Mouse (Mus musculus): ENCODE results near the gene Dcaf11. TPM values are rescaled to one million over a fixed set of nuclear protein-coding genes. Genes with fewer than 3 reads are reported as not detected.

The Dcaf11 gene
- total RNA-seq, 4 experiments from 2014 or later, result 74.0 to 93.1 (median 82.3) TPM

DNA sequence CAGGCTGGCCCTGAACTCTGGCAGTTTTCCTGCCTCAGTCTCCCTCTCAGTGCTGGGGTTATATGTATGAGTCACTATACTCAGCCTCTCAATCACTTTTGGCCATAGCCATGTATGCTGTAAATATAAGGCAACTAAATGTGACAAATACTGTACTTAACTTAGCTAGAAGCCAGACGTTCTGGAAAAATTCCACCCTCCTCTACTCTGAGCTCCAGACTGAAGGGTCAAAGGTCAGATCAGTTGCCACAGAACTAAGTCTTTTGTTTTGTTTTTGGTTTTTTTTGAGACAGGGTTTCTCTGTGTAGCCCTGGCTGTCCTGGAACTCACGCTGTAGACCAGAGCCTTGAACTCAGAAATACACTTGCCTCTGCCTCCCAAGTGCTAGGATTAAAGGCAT, 56.1 kb downstream of the Dcaf11 start:
- DNase-seq (ENCODE audit: low spot score in 2 of 2), result no peak

DNA sequence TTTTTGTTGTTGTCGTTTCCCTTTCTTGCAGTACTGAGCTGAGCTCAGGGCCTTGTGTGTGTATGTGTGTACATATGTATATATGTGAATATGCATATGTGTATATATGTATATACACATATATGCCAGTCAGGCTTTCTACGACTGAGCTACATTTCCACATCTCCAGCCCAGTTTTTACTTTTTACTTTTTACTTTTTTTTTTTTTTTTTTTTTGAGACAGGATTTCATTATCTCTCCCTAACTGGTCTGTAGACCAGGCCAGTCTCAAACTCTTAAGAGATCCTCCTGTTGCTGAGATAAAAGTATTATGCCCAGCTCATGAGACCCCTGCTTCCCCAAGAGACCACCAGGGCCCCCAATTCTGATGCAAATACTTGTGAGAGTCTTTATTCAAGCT, 57.0 kb downstream of the Dcaf11 start:
- no peak for DNase-seq (ENCODE audit: low spot score in 2 of 2)

GRCm38 (mm10) chr14:55617822-55618221, 58.0 kb downstream of the Dcaf11 start, which contains the start of gene Rec8:
Gene Rec8 (plus strand): TSS chr14:55618037.
- no peak for DNase-seq (ENCODE audit: low spot score in 2 of 2)

DNA sequence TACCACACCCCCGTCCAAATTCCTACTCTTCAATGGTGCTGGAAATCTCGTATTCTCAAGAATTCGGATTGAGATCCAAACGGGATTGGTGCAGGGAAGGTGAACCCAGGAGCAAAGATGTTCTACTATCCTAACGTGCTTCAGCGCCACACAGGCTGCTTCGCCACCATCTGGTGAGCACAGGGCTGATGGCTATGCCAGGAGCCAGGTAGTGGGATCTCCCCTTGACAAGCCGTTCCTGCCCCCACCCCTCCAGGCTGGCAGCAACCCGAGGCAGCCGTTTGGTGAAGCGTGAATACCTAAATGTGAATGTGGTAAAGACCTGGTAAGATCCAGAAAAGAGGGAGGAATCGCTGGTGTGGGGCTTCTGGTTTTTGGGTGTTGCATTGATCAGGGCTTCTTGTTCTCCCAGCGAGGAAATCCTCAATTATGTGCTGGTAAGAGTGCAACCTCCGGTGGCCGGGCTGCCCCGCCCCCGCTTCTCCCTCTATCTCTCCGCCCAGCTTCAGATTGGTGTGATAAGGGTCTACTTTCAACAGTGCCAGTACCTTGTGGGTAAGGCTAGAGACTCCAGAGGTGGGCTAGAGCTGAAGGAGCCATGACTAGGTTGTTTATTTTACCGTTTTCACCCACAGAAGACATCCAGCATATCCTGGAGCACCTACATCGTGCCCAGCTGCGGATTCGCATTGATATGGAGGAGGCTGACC, 58.8 kb downstream of the Dcaf11 start:
- DNase-seq (ENCODE audit: low spot score in 2 of 2), result no peak

Other genes with a start within 250 kb of the Dcaf11 start
- 10 to 100 TPM; 20.2 to 27.2 (median 23.1) TPM for gene Dhrs4, start 81.2 kb upstream of the Dcaf11 start, total RNA-seq (2022)
- 10 to 100 TPM; 56.8 to 82.2 (median 62.5) TPM for gene Carmil3, start 69.4 kb upstream of the Dcaf11 start, total RNA-seq (2022)
- gene Cpne6, start 49.6 kb upstream of the Dcaf11 start, total RNA-seq (2022), result 100 to 1,000 TPM; 607 to 653 (median 629) TPM
- gene Nrl, start 35.0 kb upstream of the Dcaf11 start, total RNA-seq (2022), result 1 to 10 TPM; 1.5 to 3.6 (median 2.1) TPM
- gene Pck2, start 19.7 kb upstream of the Dcaf11 start, total RNA-seq (2022), result 10 to 100 TPM; 43.4 to 61.5 (median 50.3) TPM
- 1 to 10 TPM in 2 of 4 experiments, under 1 TPM in 1, not detected in 1; 0.94 to 2.0 (median 1.4) TPM for gene A730061H03Rik, start 400 bp downstream of the Dcaf11 start, total RNA-seq (2022)
- gene Fitm1, start 15.6 kb downstream of the Dcaf11 start, total RNA-seq (2022), result not detected
- gene Psme1, start 18.1 kb downstream of the Dcaf11 start, total RNA-seq (2022), result 10 to 100 TPM; 57.9 to 75.0 (median 67.3) TPM
- gene Emc9, start 25.3 kb downstream of the Dcaf11 start, total RNA-seq (2022), result 10 to 100 TPM; 48.3 to 57.7 (median 53.8) TPM
- gene Psme2, start 31.1 kb downstream of the Dcaf11 start, total RNA-seq (2022), result 10 to 100 TPM; 57.2 to 74.4 (median 69.8) TPM
- gene Rnf31, start 31.7 kb downstream of the Dcaf11 start, total RNA-seq (2022), result 10 to 100 TPM; 36.5 to 56.0 (median 45.5) TPM
- 10 to 100 TPM; 15.4 to 19.1 (median 17.9) TPM for gene Irf9, start 43.6 kb downstream of the Dcaf11 start, total RNA-seq (2022)
- 1 to 10 TPM; 1.1 to 2.8 (median 1.4) TPM for gene Rec8, start 58.0 kb downstream of the Dcaf11 start, total RNA-seq (2022)
- 100 to 1,000 TPM; 121 to 153 (median 140) TPM for gene Ipo4, start 76.0 kb downstream of the Dcaf11 start, total RNA-seq (2022)
- 1 to 10 TPM; 4.2 to 7.5 (median 5.5) TPM for gene Gm49378, start 77.9 kb downstream of the Dcaf11 start, total RNA-seq (2022)
- gene Tm9sf1, start 83.8 kb downstream of the Dcaf11 start, total RNA-seq (2022), result 10 to 100 TPM; 40.6 to 49.6 (median 44.7) TPM
- 1 to 10 TPM; 1.2 to 1.9 (median 1.7) TPM for gene Tssk4, start 90.2 kb downstream of the Dcaf11 start, total RNA-seq (2022)
- 10 to 100 TPM; 47.1 to 51.1 (median 49.6) TPM for gene Mdp1, start 100.5 kb downstream of the Dcaf11 start, total RNA-seq (2022)
- 10 to 100 TPM; 25.2 to 31.1 (median 28.6) TPM for gene Gmpr2, start 111.9 kb downstream of the Dcaf11 start, total RNA-seq (2022)
- 100 to 1,000 TPM; 290 to 309 (median 300) TPM for gene Nedd8, start 112.1 kb downstream of the Dcaf11 start, total RNA-seq (2022)
- gene Tinf2, start 121.8 kb downstream of the Dcaf11 start, total RNA-seq (2022), result 10 to 100 TPM; 12.2 to 20.8 (median 16.0) TPM
- 1 to 10 TPM in 2 of 4 experiments, not detected in 2; 5.4 to 8.2 TPM for gene Tgm1, start 153.9 kb downstream of the Dcaf11 start, total RNA-seq (2022)
- gene Rabggta, start 162.3 kb downstream of the Dcaf11 start, total RNA-seq (2022), result 10 to 100 TPM; 42.8 to 53.5 (median 44.8) TPM
- gene Dhrs1, start 185.7 kb downstream of the Dcaf11 start, total RNA-seq (2022), result 100 to 1,000 TPM in 3 of 4 experiments, 10 to 100 TPM in 1; 86.6 to 148 (median 116) TPM
- gene Nop9, start 185.7 kb downstream of the Dcaf11 start, total RNA-seq (2022), result 10 to 100 TPM; 11.8 to 14.0 (median 13.1) TPM
- gene Cideb, start 198.5 kb downstream of the Dcaf11 start, total RNA-seq (2022), result 1 to 10 TPM; 1.4 to 3.0 (median 1.7) TPM
- under 1 TPM in 3 of 4 experiments, not detected in 1; 0.16 to 0.23 (median 0.22) TPM for gene Ltb4r2, start 201.4 kb downstream of the Dcaf11 start, total RNA-seq (2022)
- gene Ltb4r1, start 206.0 kb downstream of the Dcaf11 start, total RNA-seq (2022), result under 1 TPM in 1 of 4 experiments, not detected in 3; 0.32 TPM
- gene Adcy4, start 224.1 kb downstream of the Dcaf11 start, total RNA-seq (2022), result 1 to 10 TPM; 3.4 to 6.8 (median 4.8) TPM
- gene Ripk3, start 228.9 kb downstream of the Dcaf11 start, total RNA-seq (2022), result 1 to 10 TPM in 1 of 4 experiments, under 1 TPM in 2, not detected in 1; 0.95 to 3.4 (median 0.99) TPM

All from layer of hippocampus, adult 8-10 months (tissue).